Mouse (Mus musculus) bone marrow, adult 2 months (tissue): Measurements from ENCODE around the gene Zfp768. TPM values are rescaled to one million over a fixed set of nuclear protein-coding genes. Genes with fewer than 3 reads are reported as not detected.
"Not testable (repeated sequence)": the region's sequence is repeated elsewhere in the genome, so short reads cannot be mapped to it uniquely, and the experiment has no call there.

Source experiments
- H3K27ac ChIP-seq: fragments of 200-500 bp; 2 replicates; pipeline ENCODE4 v1.5.1; 2012; ENCODE audit warnings: low read depth, mild to moderate bottlenecking, control low read depth, inconsistent platforms, low read length; ENCODE audit not compliant: control insufficient read depth, poor library complexity, insufficient read depth
- H3K4me1 ChIP-seq: fragments of 200-500 bp; 2 replicates; pipeline ENCODE4 v1.6.1; 2011; ENCODE audit warnings: low read length; ENCODE audit not compliant: control insufficient read depth, insufficient read depth
- H3K4me3 ChIP-seq: fragments of 200-500 bp; replicated peaks from 2 replicates; pipeline ENCODE3; 2011; ENCODE audit warnings: mild to moderate bottlenecking, low read depth, low read length, control low read depth; ENCODE audit not compliant: control insufficient read depth
- CTCF ChIP-seq: fragments of 200-500 bp; IDR thresholded peaks from 2 replicates; pipeline ENCODE4 v1.5.1; 2011; ENCODE audit warnings: low read length, control low read depth; ENCODE audit not compliant: control insufficient read depth, insufficient read depth
- POLR2A ChIP-seq: fragments of 200-500 bp; IDR thresholded peaks from 2 replicates; pipeline ENCODE4 v1.6.1; 2011; ENCODE audit warnings: low read depth, mild to moderate bottlenecking, control low read depth, low read length, borderline replicate concordance; ENCODE audit not compliant: control insufficient read depth
- WGBS: fragments of 180-500 bp; shearing (Covaris S2); methylation state at CpG from one replicate; pipeline ENCODE4 v1.1.7; 2018; 5-methylcytosine and 5-hydroxymethylcytosine counted together
- polyA plus RNA-seq: library from polyadenylated mRNA; stranded (reverse); fragments of >200 nt; gene quantifications from 2 replicates; pipeline ENCODE4 v1.2.4, GENCODE M21; 2011; ENCODE audit warnings: low replicate concordance; ENCODE audit not compliant: missing spikeins, insufficient read depth, insufficient read length

Zfp768 gene
- polyA plus RNA-seq = 2.9 and 5.1 TPM in 2 replicates

- TF ChIP-seq POLR2A (peak; percentile 27; the same call in 1 of the 2 replicates), CTCF (no peak)
- peak within 1 kb of the TSS; percentile 78 for H3K4me3 ChIP-seq
- peak within 1 kb of the TSS; percentile 77 for H3K27ac ChIP-seq
- WGBS = under 1% methylated on average over 76 of the region's 76 CpGs
- no peaks in the 10 kb centered on the region for H3K4me1 ChIP-seq
These were observed at the start of gene Zfp768 for GRCm38 (mm10) chr7:127345512-127346325. Gene Zfp768 (minus strand): TSS chr7:127345589.

- peak overlapping the region; percentile 66 for H3K4me3 ChIP-seq
- TF ChIP-seq CTCF (no peak), POLR2A (no peak)
- under 1% methylated on average over 7 of the region's 7 CpGs for WGBS
- H3K27ac ChIP-seq = no peak overlapping the region
- H3K4me1 ChIP-seq = peaks cover 4% of the 10 kb centered on the region
These were observed 48.5 kb upstream of the Zfp768 start for GRCm38 (mm10) chr7:127393944-127394333.

- TF ChIP-seq POLR2A (no peak), CTCF (no peak)
- Histone ChIP-seq H3K4me3 (peak within 1 kb of the TSS; percentile 87), H3K27ac (peak within 1 kb of the TSS; percentile 64), H3K4me1 (peaks cover 4% of the 10 kb centered on the region)
- WGBS = under 1% methylated on average over 45 of the region's 45 CpGs
These were observed 48.0 kb upstream of the Zfp768 start, which contains the start of gene E430018J23Rik for GRCm38 (mm10) chr7:127393157-127393943. Gene E430018J23Rik (minus strand): TSS chr7:127393629.

- TF ChIP-seq CTCF (no peak), POLR2A (no peak)
- H3K27ac ChIP-seq = no peak overlapping the region
- no peak overlapping the region for H3K4me3 ChIP-seq
- WGBS = 57% methylated on average over 8 of the region's 8 CpGs
- peaks cover 4% of the 10 kb centered on the region for H3K4me1 ChIP-seq
These were observed 46.9 kb upstream of the Zfp768 start for GRCm38 (mm10) chr7:127392251-127392824.

GRCm38 (mm10) chr7:127391538-127391937, 46.1 kb upstream of the Zfp768 start:
- 93% methylated on average over 16 of the region's 16 CpGs for WGBS
- TF ChIP-seq POLR2A = no peak
- no peak for TF ChIP-seq CTCF
- H3K4me3 ChIP-seq = no peak overlapping the region
- H3K4me1 ChIP-seq = peaks cover 4% of the 10 kb centered on the region
- no peak overlapping the region for H3K27ac ChIP-seq

GRCm38 (mm10) chr7:127390306-127390705, 44.9 kb upstream of the Zfp768 start:
- TF ChIP-seq CTCF (no peak), POLR2A (no peak)
- H3K27ac ChIP-seq = no peak overlapping the region
- peaks cover 4% of the 10 kb centered on the region for H3K4me1 ChIP-seq
- no peak overlapping the region for H3K4me3 ChIP-seq
- WGBS = 84% methylated on average over 7 of the region's 7 CpGs

GRCm38 (mm10) chr7:127388201-127388600, 42.8 kb upstream of the Zfp768 start:
- H3K4me1 ChIP-seq, H3K27ac ChIP-seq, H3K4me3 ChIP-seq: not testable (repeated sequence)

GRCm38 (mm10) chr7:127386641-127387392, 41.4 kb upstream of the Zfp768 start, which contains the start of gene 9130019O22Rik:
Gene 9130019O22Rik (minus strand): TSS chr7:127387166.
- Histone ChIP-seq H3K4me3 (peak within 1 kb of the TSS; percentile 85), H3K27ac (peak within 1 kb of the TSS; percentile 21; the same call in 1 of the 2 replicates), H3K4me1 (no peaks in the 10 kb centered on the region)
- WGBS = 7% methylated on average over 38 of the region's 38 CpGs
- TF ChIP-seq CTCF = no peak
- peak; percentile 52; the same call in 1 of the 2 replicates for TF ChIP-seq POLR2A

- 86% methylated on average over 4 of the region's 4 CpGs for WGBS
- not testable (repeated sequence) for H3K27ac ChIP-seq, H3K4me3 ChIP-seq, H3K4me1 ChIP-seq
These were observed 40.2 kb upstream of the Zfp768 start for GRCm38 (mm10) chr7:127385560-127385959.
